Mouse (Mus musculus) cerebellum, postnatal 10 days (tissue): ENCODE results near the gene D11Wsu47e.

ENCODE experiments used
- DNase-seq, 2 experiments: peaks; one replicate each; pipeline ENCODE4 v3.0.0; 2021; ENCODE audit warnings: mixed read lengths in 2 of 2

The D11Wsu47e gene

GRCm38 (mm10) chr11:113667122-113667521, 17.1 kb upstream of the D11Wsu47e start:
- no peak for DNase-seq

GRCm38 (mm10) chr11:113667704-113668103, 16.5 kb upstream of the D11Wsu47e start:
- no peak for DNase-seq

GRCm38 (mm10) chr11:113668857-113669256, 15.4 kb upstream of the D11Wsu47e start:
- DNase-seq = no peak

- no peak for DNase-seq
These were observed 14.5 kb upstream of the D11Wsu47e start for GRCm38 (mm10) chr11:113669711-113670110.

GRCm38 (mm10) chr11:113673614-113674013, 10.6 kb upstream of the D11Wsu47e start:
- DNase-seq = peak in 1 of 2 experiments; percentile 53

GRCm38 (mm10) chr11:113674595-113674994, 9.6 kb upstream of the D11Wsu47e start:
- DNase-seq = no peak

GRCm38 (mm10) chr11:113676847-113677246, 7.4 kb upstream of the D11Wsu47e start:
- DNase-seq = no peak

GRCm38 (mm10) chr11:113677378-113677777, 6.8 kb upstream of the D11Wsu47e start:
- peak; percentile 57 to 61 for DNase-seq

GRCm38 (mm10) chr11:113678373-113678772, 5.8 kb upstream of the D11Wsu47e start:
- DNase-seq = no peak

GRCm38 (mm10) chr11:113680954-113681353, 3.3 kb upstream of the D11Wsu47e start:
- no peak for DNase-seq

GRCm38 (mm10) chr11:113681979-113682378, 2.2 kb upstream of the D11Wsu47e start:
- DNase-seq = no peak

GRCm38 (mm10) chr11:113682897-113683626, 1.1 kb upstream of the D11Wsu47e start:
- peak; percentile 74 for DNase-seq

- DNase-seq = no peak
These were observed 620 bp upstream of the D11Wsu47e start for GRCm38 (mm10) chr11:113683627-113683956.

GRCm38 (mm10) chr11:113684707-113685426, 655 bp downstream of the D11Wsu47e start:
- DNase-seq = no peak

GRCm38 (mm10) chr11:113687031-113687430, 2.8 kb downstream of the D11Wsu47e start:
- no peak for DNase-seq

GRCm38 (mm10) chr11:113690506-113690905, 6.3 kb downstream of the D11Wsu47e start:
- no peak for DNase-seq

GRCm38 (mm10) chr11:113691318-113691717, 7.1 kb downstream of the D11Wsu47e start:
- DNase-seq = no peak

- DNase-seq = no peak
These were observed 7.6 kb downstream of the D11Wsu47e start for GRCm38 (mm10) chr11:113691851-113692250.

- no peak for DNase-seq
These were observed 13.4 kb downstream of the D11Wsu47e start for GRCm38 (mm10) chr11:113697571-113697970.

- DNase-seq = no peak
These were observed 13.9 kb downstream of the D11Wsu47e start for GRCm38 (mm10) chr11:113698013-113698545.

- no peak for DNase-seq
These were observed 15.4 kb downstream of the D11Wsu47e start for GRCm38 (mm10) chr11:113699643-113700042.

GRCm38 (mm10) chr11:113703758-113704157, 19.5 kb downstream of the D11Wsu47e start:
- peak; percentile 85 for DNase-seq

GRCm38 (mm10) chr11:113705966-113706652, 21.9 kb downstream of the D11Wsu47e start:
- DNase-seq = no peak
